Mouse (Mus musculus) adrenal gland (tissue): Measurements from ENCODE around the gene Nolc1.

ENCODE experiments used
- intact Hi-C: fragments of 180-260 bp; cut with DNase I; formaldehyde crosslinking; loops from one replicate; pipeline ENCODE4 v1.15.1; 2025
- long read RNA-seq, 2 experiments: library from polyadenylated mRNA; unstranded; transcript quantifications; one replicate each; pipeline ENCODE4 v2.0.0; 2020; ENCODE audit warnings: borderline replicate concordance in 1 of 2; ENCODE audit not compliant: insufficient replicate concordance in 1 of 2

The Nolc1 gene
- long read RNA-seq, experiment 1, transcript Nolc1-203 (13 exons, 3,523 nt): major isoform, 5 of 48 reads
- long read RNA-seq, experiment 1, partial matches to known transcripts: 18 of 48 reads
- long read RNA-seq, experiment 1, other reads (novel, unspliced or antisense): 22 of 48 reads
- long read RNA-seq, experiment 2, partial matches to known transcripts: 34 of 51 reads
- long read RNA-seq, experiment 2, other reads (novel, unspliced or antisense): 17 of 51 reads

- intact Hi-C loops: loop anchor here (2.0 kb wide), 1 partner anchor 19 kb away; no protein-coding TSS in a partner anchor
These were observed at the start of gene Nolc1 for GRCm38 (mm10) chr19:46075616-46076607. Gene Nolc1 (plus strand): TSS chr19:46075863.

- intact Hi-C loops: no loop called here
These were observed 49.1 kb upstream of the Nolc1 start for GRCm38 (mm10) chr19:46026567-46026966.

- intact Hi-C loops: no loop called here
These were observed 46.8 kb upstream of the Nolc1 start for GRCm38 (mm10) chr19:46028747-46029320.

GRCm38 (mm10) chr19:46029652-46030051, 46.0 kb upstream of the Nolc1 start:
- intact Hi-C loops: no loop called here

GRCm38 (mm10) chr19:46030196-46030983, 45.3 kb upstream of the Nolc1 start:
- intact Hi-C loops: no loop called here

GRCm38 (mm10) chr19:46031689-46032432, 43.8 kb upstream of the Nolc1 start:
- intact Hi-C loops: no loop called here

- intact Hi-C loops: no loop called here
These were observed 42.7 kb upstream of the Nolc1 start for GRCm38 (mm10) chr19:46032731-46033510.

- intact Hi-C loops: no loop called here
These were observed 41.8 kb upstream of the Nolc1 start for GRCm38 (mm10) chr19:46033911-46034310.

GRCm38 (mm10) chr19:46035971-46036370, 39.7 kb upstream of the Nolc1 start:
- intact Hi-C loops: no loop called here

GRCm38 (mm10) chr19:46036477-46037242, 39.0 kb upstream of the Nolc1 start:
- intact Hi-C loops: no loop called here

- intact Hi-C loops: no loop called here
These were observed 38.3 kb upstream of the Nolc1 start for GRCm38 (mm10) chr19:46037243-46037924.

- intact Hi-C loops: no loop called here
These were observed 37.5 kb upstream of the Nolc1 start for GRCm38 (mm10) chr19:46037925-46038850.

GRCm38 (mm10) chr19:46038851-46039260, 36.8 kb upstream of the Nolc1 start:
- intact Hi-C loops: no loop called here

GRCm38 (mm10) chr19:46039478-46039877, 36.2 kb upstream of the Nolc1 start:
- intact Hi-C loops: no loop called here

GRCm38 (mm10) chr19:46040149-46040902, 35.3 kb upstream of the Nolc1 start:
- intact Hi-C loops: no loop called here

- intact Hi-C loops: no loop called here
These were observed 34.2 kb upstream of the Nolc1 start for GRCm38 (mm10) chr19:46041299-46041932.
